Mouse (Mus musculus): ENCODE data around the gene Inca1.
A peak's percentile ranks its signal among the peaks of the same experiment; 100 is the strongest.

Gene Inca1

DNA sequence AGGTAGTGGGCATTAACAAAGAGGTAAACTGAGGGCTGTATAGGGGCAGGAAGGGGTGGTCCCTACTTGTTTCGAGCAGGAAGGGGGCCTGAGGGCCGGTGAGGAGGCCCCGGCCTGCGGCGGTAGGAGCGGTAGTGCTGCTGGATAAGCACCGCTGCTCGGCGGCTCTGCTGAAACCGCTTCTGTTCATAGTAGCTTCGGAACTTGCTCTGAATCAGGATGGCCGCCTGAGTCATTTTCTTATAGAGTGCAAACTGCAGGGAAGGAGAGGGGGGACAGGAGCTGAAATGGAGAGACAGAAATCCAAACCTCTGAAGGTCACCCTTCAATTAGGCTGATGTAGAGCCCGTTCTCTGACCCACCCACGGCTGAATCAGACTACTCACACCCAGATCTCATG is 29.5 kb downstream of the Inca1 start:
- DNase-seq (ENCODE audit: low read depth in 2 of 2, low spot score in 2 of 2): no peak

DNA sequence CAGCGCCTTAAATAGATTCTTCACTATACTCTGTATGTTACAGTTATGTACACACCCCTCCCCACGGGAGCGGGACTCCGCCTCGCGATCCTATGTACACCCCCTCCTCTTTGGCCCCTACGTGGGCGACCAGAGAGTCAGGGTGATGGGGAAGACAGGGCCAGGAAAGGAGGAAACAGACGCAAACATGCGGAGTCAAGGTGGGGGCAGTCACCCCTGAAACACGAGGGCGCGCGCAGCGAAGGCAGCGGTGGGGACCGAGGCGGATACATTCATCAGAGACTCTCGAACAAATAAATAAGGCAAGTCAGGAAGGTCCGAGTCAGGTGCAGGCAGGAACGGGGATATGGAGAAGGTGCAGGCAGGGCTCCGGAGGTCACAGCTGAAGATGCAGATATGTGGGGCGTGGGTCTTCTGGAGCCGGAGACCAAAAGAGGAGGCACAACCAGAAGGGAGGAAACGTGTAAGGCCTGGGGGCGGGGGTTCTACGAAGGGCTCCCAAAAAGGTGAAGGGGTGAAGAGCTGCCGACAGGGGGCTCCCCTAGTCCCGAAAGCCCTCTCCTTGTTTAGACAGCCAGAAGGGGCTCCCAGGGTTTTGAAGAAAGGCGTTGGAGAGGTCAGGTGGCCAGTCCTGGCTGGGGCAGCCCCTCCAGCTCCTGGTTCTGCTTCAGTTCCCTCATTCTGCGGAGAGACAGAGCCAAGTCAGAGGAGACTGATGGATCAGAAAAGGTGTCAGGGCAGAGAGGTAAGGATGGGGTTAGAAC is 30.2 kb downstream of the Inca1 start:
- peak; percentile 80 to 87 for DNase-seq (ENCODE audit: low read depth in 2 of 2, low spot score in 2 of 2)

DNA sequence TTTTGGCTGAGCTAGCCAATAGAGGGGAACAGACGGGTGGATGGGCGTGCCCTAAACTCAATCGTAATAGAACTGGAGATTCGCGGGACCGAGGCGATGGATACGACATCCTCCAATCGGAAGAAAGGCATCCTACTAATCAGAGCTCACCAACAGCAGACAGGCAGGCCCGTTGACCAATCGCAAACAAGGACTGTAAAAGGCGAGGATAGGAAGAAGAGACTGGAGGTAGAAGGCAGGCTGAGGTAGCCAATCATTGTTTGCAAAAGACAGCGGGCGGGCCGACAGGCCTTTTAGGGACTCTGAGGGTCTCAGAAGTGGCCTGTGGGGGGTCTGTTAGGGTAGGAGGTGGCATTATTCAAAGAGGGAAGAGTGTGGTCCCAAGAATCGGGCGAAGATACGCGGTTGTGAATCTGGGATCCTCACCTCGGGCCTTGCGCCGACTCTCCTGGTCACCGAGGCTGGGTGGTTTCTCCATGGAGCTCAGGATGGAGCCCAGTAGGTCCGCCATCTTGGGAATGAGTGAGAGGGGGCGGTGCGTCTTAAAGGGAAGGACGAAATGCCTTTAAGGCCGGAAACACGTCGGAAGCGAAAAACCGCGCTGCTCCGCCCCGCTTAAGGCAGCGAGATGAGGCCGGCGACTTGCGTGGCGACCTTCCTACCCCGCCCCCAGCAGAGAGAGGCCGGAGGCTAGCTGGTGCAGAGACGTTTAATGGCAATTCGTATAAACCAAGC is 31.0 kb downstream of the Inca1 start, which contains the start of gene Spag7:
Gene Spag7 (minus strand): TSS at position 646 of the 735 bp plus-strand sequence.
- DNase-seq (ENCODE audit: low read depth in 2 of 2, low spot score in 2 of 2): peak; percentile 89 to 95

DNA sequence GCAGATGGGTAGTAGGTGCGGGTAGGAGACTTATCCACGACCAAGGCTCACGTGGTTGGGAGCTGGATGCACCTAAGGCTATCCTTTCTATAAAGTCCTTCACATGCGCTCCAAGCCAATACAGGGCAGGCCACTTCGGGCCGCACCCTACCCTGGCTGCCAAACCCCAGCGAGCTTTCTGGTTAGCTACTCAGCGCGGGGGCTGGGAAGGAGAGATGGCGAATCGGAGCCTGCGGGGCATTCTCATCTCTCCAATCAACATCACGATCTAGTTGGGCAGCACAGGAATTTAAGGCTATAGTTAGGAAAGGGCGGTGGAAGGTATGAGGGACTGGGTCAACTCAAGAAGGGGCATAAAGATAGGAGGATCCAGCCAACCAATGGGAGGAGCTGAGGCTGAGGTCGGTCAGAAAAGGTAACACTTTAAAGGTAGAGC is 31.6 kb downstream of the Inca1 start:
- DNase-seq (ENCODE audit: low read depth in 2 of 2, low spot score in 2 of 2): no peak

DNA sequence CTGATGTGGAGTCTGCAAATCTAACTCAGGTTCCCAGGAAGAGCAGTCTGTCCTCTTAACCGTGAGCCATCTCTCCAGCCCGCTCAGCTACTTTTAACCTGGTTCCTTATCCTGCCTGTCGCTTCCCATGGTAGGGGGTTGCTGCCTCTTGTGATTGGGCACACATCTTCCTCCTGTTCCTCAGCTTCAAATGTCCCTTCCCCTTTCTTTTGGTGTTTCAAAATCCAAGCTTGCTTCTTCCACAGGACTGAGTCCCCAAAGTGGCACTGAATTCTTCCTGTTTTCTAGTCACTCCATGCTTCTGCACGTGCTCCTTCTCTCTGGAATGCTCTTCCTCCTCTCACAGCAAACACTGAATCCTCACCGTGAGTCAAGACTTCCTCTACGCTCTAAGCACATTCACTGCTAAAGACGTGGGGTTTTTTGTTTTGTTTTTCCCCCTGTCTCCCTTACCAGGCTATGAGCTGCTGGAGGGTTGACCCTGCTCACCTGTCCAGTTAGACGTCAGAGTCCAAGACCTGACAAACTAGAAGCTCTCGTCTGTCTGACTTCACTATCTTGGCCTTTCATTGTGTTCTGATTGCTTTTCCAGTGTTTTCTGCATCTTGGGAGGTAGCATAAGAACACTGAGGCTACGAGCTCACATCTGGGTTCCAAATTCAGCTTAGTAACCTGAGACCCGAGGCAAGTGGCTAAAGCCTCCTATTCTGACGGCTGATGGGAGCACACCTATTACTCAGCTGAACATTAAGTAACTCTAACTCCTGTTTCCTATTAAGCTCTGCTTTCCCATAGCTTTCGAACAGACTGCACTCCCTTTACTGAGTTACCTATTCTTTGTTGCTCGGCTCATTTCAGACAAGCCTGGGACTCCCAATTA is 32.4 kb downstream of the Inca1 start:
- DNase-seq (ENCODE audit: low read depth in 2 of 2, low spot score in 2 of 2): no peak

DNA sequence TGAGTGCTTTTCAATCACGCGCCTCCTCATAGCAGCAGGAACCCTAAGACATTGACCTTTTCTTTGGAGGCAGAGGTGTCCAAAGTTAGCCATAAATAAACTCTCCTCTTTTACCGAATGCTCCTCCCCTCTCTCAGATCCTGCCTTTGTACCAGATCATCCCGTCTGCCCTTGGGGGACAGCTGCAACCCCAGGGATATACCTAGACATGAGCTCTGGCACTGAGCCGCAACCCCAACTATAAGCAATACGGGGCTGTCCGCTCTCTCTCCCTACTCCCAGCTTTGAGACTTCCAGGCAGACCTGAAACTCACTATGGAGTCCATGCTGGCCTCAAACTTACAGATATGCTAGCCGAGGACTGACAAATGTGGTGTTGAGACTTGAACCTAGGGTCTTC is 33.3 kb downstream of the Inca1 start:
- no peak for DNase-seq (ENCODE audit: low read depth in 2 of 2, low spot score in 2 of 2)

DNA sequence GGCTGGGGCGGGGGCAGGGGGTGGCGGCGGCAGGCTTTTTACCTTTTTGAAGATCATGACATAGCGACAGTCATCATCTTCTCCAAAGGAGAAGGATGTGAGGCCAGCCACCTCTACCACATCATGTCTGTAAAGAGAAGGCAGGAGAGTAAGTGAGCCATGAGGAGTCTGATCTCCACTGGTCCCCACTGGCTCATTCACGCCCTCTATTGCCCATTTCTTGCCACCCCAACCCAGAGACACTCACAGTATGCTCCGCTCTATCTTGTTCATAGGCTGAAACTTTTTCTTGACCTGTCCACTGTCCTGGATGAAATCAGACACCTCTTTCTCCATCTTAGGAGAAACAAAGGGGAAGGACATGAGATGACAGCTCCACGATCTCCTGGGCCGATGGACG is 35.2 kb downstream of the Inca1 start:
- DNase-seq (ENCODE audit: low read depth in 2 of 2, low spot score in 2 of 2): no peak

DNA sequence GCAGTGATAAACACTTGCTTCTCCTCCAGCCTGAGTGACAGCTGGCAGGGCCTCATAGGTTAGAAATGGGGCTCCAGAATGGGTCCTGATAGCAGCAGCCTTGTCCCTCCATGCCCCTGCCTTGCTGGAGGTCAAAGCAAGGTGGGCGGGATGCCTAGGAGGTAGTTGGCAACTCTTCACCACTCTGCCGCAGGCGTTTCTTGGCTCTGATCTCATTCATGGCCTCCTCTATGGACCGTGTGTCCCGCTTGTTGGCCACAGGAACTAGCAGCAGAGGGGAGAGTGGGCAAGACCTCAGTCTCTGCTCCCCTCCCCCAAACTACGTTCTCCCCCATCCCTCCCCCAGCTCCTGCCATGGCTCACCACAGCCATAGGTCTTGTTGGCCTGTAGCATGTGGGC is 36.0 kb downstream of the Inca1 start:
- no peak for DNase-seq (ENCODE audit: low read depth in 2 of 2, low spot score in 2 of 2)

DNA sequence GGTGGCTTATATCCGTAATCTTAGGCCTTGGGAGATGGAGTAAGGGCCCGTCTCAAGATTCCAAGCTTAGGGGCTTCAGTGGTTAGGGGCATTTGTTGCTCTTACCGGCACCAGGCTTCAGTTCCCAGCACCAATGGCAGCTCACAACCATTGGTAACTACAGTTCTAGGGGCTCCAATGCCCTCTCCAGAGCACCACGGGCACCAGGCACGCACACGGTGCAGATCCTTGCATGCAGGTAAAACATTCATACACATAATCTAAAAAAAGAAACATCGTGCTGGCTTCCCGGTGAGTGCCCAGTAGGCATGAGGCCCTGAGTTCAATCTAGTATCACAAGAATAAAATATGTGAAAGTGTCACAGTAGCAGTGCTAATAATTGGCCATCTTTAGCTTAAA is 36.9 kb downstream of the Inca1 start:
- no peak for DNase-seq (ENCODE audit: low read depth in 2 of 2, low spot score in 2 of 2)

DNA sequence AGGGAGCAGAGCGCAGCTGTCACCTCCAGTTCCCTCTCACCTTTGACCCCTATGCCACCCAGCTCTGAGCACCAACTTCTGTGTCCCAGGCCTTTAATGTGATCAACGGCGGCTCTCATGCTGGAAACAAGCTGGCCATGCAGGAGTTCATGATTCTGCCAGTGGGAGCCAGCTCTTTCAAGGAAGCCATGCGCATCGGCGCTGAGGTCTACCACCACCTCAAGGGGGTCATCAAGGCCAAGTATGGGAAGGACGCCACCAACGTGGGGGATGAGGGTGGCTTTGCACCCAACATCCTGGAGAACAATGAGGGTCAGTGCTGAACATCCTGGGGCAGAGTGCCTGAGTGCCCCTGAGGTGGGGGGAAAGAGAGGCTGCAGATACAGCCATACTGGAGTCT is 39.4 kb downstream of the Inca1 start:
- no peak for DNase-seq (ENCODE audit: low read depth in 2 of 2, low spot score in 2 of 2)

DNA sequence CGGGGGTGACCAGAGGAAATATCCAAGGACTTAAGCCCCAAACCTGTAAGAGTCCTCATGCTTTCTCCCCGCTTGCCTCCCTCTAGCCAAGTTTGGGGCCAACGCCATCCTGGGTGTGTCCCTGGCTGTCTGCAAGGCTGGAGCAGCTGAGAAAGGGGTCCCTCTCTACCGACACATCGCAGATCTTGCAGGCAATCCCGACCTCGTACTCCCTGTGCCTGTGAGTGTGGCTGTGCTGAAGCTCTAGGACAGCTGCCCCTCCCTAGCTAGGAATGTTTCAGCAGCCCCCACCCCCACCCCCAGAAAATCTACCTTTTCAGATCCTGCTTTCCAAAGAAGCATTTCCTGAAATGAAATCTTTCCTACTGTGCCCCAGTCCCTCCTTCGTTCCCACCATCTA is 41.0 kb downstream of the Inca1 start:
- DNase-seq (ENCODE audit: low read depth in 2 of 2, low spot score in 2 of 2): no peak

DNA sequence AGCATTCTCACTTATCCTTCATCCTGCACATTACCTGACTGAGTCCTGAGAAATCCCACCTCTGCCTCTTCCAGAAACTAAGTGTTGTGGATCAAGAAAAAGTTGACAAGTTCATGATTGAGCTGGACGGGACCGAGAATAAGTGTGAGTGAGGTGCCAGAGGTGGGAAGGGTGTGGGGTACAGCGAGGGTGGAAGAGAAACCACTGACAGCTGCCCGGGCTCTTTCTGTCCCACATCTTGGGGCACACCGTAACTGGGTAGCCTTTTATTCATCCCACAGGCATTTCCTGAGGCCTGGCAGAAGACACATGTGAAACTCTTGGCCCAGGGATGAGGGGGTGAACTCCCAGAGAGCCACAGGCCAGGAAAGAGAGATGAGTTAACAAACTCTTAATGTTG is 41.4 kb downstream of the Inca1 start:
- DNase-seq (ENCODE audit: low read depth in 2 of 2, low spot score in 2 of 2): no peak

DNA sequence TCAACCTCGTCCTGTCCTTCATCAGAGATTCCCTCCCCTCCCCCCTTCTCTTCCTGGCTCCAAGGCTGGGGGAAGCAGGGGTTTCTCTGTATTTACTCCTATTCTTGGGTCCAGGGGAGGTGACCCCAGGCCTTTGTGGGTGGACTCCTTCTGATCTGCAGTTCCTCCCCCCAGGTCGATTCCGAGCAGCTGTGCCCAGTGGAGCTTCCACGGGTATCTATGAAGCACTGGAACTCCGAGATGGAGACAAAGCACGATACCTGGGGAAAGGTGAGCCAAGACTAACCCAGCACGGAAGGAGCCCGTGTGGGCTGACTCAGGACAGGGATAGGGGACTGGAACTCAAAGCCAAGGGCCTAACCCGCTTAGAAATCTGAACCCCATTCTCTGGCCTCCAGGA is 42.0 kb downstream of the Inca1 start:
- no peak for DNase-seq (ENCODE audit: low read depth in 2 of 2, low spot score in 2 of 2)

DNA sequence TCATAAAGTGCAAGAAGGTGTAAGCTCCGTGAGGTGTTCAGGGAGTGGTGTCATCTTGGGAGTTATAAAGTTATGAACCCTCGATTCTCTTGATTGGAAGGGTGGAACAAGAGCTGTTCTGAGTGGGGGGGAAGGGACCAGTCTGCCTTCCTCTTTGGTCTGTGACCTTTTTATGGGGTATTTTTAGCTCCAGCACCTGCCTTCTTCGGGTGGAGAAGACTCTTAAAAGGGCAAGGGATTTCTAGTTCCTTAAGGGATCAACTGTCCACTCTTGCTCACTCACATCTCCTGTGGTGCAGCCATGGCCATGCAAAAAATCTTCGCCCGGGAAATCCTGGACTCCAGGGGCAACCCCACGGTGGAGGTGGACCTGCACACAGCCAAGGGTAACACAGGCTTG is 42.4 kb downstream of the Inca1 start:
- DNase-seq (ENCODE audit: low read depth in 2 of 2, low spot score in 2 of 2): no peak

DNA sequence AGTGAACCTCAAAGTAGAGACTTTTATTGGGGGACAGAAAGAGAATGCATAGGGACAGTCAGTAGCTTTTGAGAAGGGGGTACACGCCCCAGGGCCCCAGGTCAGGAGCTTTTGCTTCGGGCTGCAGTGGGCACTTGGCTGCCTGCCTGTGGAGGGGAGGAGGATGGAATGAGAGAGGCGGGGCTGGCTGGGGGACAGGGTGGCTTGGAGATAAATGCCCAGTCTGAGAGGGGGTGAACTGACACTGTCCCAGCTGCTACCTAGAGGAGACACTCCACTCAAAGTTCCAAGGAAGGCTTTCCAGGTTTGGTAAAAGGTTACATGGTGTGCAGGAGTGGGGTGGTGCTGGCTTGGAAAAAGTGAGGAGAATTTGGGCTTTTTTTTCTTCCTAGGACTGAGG is 43.0 kb downstream of the Inca1 start, which contains the start of gene Eno3:
Gene Eno3 (plus strand): TSS at position 239 of the 400 bp plus-strand sequence.
- DNase-seq (ENCODE audit: low read depth in 2 of 2, low spot score in 2 of 2): no peak

DNA sequence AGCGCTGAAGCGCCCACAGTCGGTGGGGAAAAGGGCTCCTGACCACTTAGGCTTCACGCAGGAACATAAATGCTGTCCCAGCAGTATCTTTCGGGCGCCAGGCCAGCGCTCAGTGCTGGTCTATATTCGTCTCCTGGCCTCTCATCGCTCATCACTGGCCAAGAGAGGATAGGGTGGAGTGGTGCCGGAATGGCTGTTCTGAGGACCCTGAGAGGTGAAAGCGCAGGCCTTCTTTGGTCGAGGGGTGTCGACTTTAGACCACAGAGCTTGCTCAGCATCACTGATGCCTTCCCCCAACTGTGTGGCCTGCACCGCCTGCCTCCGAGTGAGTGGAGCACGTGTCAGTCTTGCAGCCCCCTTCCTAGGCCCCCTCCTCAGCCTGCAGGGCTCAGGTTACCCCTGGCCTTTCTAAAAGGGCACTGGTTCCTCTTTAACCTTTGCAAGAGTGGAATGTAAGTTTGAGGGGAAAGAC is 43.5 kb downstream of the Inca1 start:
- DNase-seq (ENCODE audit: low read depth in 2 of 2, low spot score in 2 of 2): no peak

DNA sequence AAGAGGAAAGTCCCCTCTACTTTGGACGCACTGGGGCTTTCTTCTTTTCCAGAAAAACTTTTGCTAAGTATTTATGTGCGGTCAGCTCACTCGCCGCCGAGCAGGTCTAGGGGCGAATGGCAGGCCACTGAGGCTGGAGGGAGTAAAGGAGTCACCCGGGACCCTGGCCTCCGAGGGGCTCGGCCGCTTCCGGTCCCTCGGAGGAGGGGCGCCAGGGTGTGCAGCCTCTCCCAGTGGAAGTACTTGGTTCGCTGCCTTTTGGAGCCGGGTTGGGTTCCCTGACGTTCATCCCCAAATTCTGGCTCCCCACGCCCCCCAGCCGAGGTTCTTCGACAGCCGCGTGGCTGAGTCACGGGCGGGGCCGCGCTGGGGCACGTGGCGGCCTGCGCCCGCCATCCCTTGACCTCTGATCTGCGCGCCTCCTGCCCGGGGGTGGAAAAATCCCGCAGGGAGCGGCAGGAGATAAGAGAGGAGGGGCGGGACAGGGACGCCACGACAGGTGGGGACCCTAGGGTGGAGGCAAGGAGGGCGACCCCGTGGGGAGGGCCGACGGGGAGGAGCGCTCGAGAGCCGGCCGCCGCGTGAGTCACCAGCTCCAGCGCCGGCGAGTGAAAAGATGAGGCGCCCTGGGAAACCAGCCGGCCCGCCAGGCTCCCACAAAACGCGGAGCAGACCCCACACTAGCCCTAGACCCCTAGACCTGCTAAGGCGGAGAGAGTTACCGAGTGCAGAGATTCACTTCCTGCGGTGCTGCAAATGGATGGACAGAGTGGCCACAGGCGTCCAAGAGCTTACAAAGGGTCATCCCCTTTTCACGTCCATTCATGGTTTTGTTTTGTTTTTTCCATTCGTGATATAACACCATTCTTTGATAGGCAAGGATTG is 44.1 kb downstream of the Inca1 start:
- DNase-seq (ENCODE audit: low read depth in 2 of 2, low spot score in 2 of 2): peak; percentile 26

DNA sequence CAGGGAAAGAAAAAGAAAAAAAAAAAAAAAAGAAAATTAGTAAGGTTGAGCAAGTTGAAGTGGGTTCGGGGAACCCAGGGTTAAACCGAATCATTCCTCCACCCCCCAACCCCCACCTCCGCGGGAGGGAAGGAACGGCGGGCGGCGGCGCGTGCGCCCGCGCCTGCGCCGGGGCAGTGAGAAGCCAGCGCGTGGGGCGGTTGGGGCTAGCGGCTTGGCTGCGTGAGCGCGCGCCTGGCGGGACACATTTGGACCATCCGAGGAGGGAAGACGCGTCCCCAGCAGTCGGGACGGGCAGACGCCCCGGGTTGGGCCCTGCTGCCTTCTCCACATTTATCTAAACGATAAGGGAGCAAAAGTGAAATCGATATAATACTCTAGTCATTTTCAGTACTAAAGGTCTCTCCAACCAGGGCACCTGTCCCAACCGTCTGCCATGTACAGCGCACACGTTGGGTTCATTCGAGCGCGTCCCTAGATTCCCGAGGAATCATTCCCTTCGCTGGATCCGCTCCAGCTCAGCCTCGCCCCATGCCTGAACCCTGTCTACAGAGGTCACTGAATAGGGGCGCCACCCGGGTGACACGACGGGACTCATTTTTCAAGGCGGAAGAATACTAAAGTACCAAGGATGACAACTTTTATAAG is 44.9 kb downstream of the Inca1 start:
- DNase-seq (ENCODE audit: low read depth in 2 of 2, low spot score in 2 of 2): peak; percentile 50 to 68

DNA sequence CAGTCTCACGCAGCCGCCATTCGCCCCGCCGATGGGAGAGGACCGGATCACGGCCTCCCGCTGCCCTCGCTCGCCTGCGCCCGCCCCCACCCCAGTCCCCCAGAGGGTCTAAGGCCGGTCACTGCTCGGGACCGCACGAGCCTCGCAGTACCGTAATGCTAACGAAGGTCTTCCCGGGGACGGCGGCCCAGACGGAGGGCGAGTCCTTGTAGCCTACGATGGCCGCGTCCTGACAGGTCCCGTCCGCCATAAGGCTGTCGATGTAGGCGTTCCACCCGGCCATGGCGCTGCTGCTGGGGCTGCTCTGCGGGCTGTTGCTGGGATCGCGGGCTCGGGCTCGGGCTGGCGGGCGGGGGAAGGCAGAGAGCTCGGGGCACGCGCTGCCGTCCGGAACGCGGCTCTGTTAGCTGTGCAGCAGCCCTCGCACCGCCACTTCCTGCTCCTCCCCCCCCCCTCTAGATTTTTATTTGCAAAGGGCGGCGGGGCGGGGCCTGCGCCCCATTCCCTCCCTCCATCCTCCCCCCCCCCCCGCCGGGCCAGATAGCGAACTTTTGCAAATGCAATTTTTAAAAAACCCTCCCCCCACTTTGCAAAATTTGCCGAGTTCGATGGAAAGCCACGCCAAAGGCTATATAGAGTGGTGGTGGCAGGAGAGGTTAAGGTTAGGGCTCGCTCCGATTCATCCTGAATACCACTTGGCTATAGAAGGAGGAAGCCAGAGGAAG is 45.6 kb downstream of the Inca1 start, which contains the start of gene Pfn1:
Gene Pfn1 (minus strand): TSS at position 447 of the 725 bp plus-strand sequence.
- peak; percentile 64 to 67 for DNase-seq (ENCODE audit: low read depth in 2 of 2, low spot score in 2 of 2)

Data from CD8-positive naive resting alpha-beta T cell, adult 2 months (primary cell).